Mouse (Mus musculus) cortical plate, adult 2 months (tissue): Measurements from ENCODE around the gene Prpsap2.

ENCODE experiments used
- CTCF ChIP-seq: fragments of 200-500 bp; IDR thresholded peaks from 2 replicates; pipeline ENCODE4 v1.5.1; 2011; ENCODE audit warnings: mild to moderate bottlenecking, control low read depth, low read length; ENCODE audit not compliant: insufficient read depth; ENCODE audit errors: extremely low read depth
- POLR2A ChIP-seq: fragments of 200-500 bp; IDR thresholded peaks from 2 replicates; pipeline ENCODE4 v1.6.1; 2011; ENCODE audit warnings: mild to moderate bottlenecking, low read length, control low read depth; ENCODE audit not compliant: insufficient read depth; ENCODE audit errors: extremely low read depth

GRCm38 (mm10) chr11:61708928-61709327 lies 53.0 kb downstream of the Prpsap2 start:
- no peak for TF ChIP-seq CTCF
- no peak for TF ChIP-seq POLR2A
